In the genomic region with DNA sequence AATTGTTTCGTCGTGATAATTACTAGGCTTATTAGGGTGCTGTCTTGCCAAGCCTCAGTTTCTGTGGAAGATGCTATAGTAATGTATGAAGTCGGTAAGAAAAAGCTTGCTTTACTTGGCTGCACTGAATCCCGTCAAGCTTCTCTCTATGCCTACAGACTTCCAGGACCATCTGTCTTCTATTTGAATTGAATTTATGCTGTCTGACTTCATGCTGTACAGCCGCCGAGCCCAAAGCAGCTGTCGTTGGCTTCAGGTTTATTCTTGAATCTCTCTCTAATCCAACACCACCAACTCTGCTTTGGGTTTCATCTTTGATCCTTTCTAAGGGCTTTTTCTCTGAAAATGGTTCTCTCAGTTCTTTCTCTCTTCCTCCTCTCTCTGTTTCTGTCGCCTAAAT, we compare ENCODE assay signal across 13 mouse cellular contexts.
DNase-seq lines count a peak whose midpoint lies in the region; ATAC-seq and TF ChIP-seq lines count a peak whose summit lies in the region.
"Had no signal": no experiment of that assay in that cellular context is flagged by ENCODE, and none has a peak within 500 bp of the region (broad histone marks: within the 10 kb centered on the region; RNA-seq: fewer than 3 reads in every experiment).

No protein-coding gene starts in this region.

- H3K4me3 ChIP-seq in hindbrain, postnatal 0 days (ENCODE audit: low read length): no peak overlapping the region
- no peak overlapping the region for H3K4me3 ChIP-seq in hindbrain, embryonic 10.5 days
- no peak overlapping the region for H3K4me3 ChIP-seq in forebrain, postnatal 0 days (ENCODE audit: low read depth, low read length)
- no peak overlapping the region for H3K4me3 ChIP-seq in neural tube, embryonic 15.5 days (replicated peaks)
- H3K4me3 ChIP-seq: erythroblast, embryonic 14.5 days had no signal

- no peak for ATAC-seq in hindbrain, postnatal 0 days
- peak; percentile 94 for ATAC-seq in forebrain, postnatal 0 days
- no peak for ATAC-seq in neural tube, embryonic 15.5 days (ENCODE audit: low FRiP score)
- ATAC-seq: intestine, postnatal 0 days had no signal

- TF ChIP-seq CTCF in hindbrain, postnatal 0 days (IDR thresholded peaks at IDR 0.05; ENCODE audit: low read depth): no peak
- TF ChIP-seq CTCF in forebrain, postnatal 0 days (IDR thresholded peaks at IDR 0.05; ENCODE audit: low read depth): no peak

- no peak overlapping the region for H3K9ac ChIP-seq in hindbrain, postnatal 0 days (replicated peaks; ENCODE audit: low read length)
- H3K9ac ChIP-seq in forebrain, postnatal 0 days: no peak overlapping the region
- no peak overlapping the region for H3K9ac ChIP-seq in neural tube, embryonic 15.5 days (replicated peaks)

- H3K4me1 ChIP-seq in hindbrain, postnatal 0 days (ENCODE audit: insufficient read depth, low read length): no peaks in the 10 kb centered on the region
- no peaks in the 10 kb centered on the region for H3K4me1 ChIP-seq in hindbrain, embryonic 10.5 days (replicated peaks)
- H3K4me1 ChIP-seq in forebrain, postnatal 0 days (ENCODE audit: insufficient read depth): no peaks in the 10 kb centered on the region
- H3K4me1 ChIP-seq in neural tube, embryonic 15.5 days: 0 out of 2 replicates have a peak, but pooled peaks cover 1% of the 10 kb centered on the region

- no peaks in the 10 kb centered on the region for H3K27me3 ChIP-seq in hindbrain, postnatal 0 days (ENCODE audit: insufficient read depth, low read length)
- no peaks in the 10 kb centered on the region for H3K27me3 ChIP-seq in hindbrain, embryonic 10.5 days (ENCODE audit: insufficient read depth, poor library complexity, severe bottlenecking)
- H3K27me3 ChIP-seq in forebrain, postnatal 0 days (ENCODE audit: insufficient read depth, low read length): no peaks in the 10 kb centered on the region
- no peaks in the 10 kb centered on the region for H3K27me3 ChIP-seq in neural tube, embryonic 15.5 days (replicated peaks)

- no peaks in the 10 kb centered on the region for H3K9me3 ChIP-seq in hindbrain, postnatal 0 days (ENCODE audit: low read length)
- H3K9me3 ChIP-seq in hindbrain, embryonic 10.5 days: no peaks in the 10 kb centered on the region
- no peaks in the 10 kb centered on the region for H3K9me3 ChIP-seq in forebrain, postnatal 0 days (ENCODE audit: low read length)
- no peaks in the 10 kb centered on the region for H3K9me3 ChIP-seq in neural tube, embryonic 15.5 days (replicated peaks)

- H3K4me2 ChIP-seq in hindbrain, postnatal 0 days (ENCODE audit: low read depth, low read length): no peak overlapping the region
- H3K4me2 ChIP-seq in forebrain, postnatal 0 days (ENCODE audit: low read depth): no peak overlapping the region
- no peak overlapping the region for H3K4me2 ChIP-seq in neural tube, embryonic 15.5 days

- peak; percentile 53 for DNase-seq in hindbrain, postnatal 0 days (ENCODE audit: low spot score)
- no peak for DNase-seq in hindbrain, embryonic 10.5 days (ENCODE audit: low spot score)
- DNase-seq in forebrain, postnatal 0 days: peak; percentile 80
- peak; percentile 39 for DNase-seq in left cerebral cortex, adult 11 months (ENCODE audit: low spot score)
- DNase-seq in right cerebral cortex, postnatal 10 days (ENCODE audit: low spot score in 2 of 2): peak; percentile 68 to 86
- DNase-seq in adipocyte (ENCODE audit: low spot score): no peak
- no peak for DNase-seq in kidney, postnatal 36 days
- DNase-seq: adrenal gland, postnatal 36 days; heart, postnatal 4 days; lung, adult 18-20 months had no signal

- 68% methylated on average over 8 of the region's 8 CpGs for WGBS in hindbrain, postnatal 0 days
- WGBS in hindbrain, embryonic 10.5 days: 89% methylated on average over 8 of the region's 8 CpGs
- WGBS in forebrain, postnatal 0 days: 50% methylated on average over 8 of the region's 8 CpGs
- WGBS in neural tube, embryonic 15.5 days: 84% methylated on average over 8 of the region's 8 CpGs

- no peaks in the 10 kb centered on the region for H3K36me3 ChIP-seq in hindbrain, postnatal 0 days (ENCODE audit: insufficient read depth, low read length)
- H3K36me3 ChIP-seq in hindbrain, embryonic 10.5 days: no peaks in the 10 kb centered on the region
- H3K36me3 ChIP-seq in forebrain, postnatal 0 days (ENCODE audit: insufficient read depth): no peaks in the 10 kb centered on the region
- H3K36me3 ChIP-seq in neural tube, embryonic 15.5 days: no peaks in the 10 kb centered on the region

- no peak overlapping the region; the same call in 1 of the 2 replicates for H3K27ac ChIP-seq in hindbrain, postnatal 0 days
- no peak overlapping the region for H3K27ac ChIP-seq in hindbrain, embryonic 10.5 days
- H3K27ac ChIP-seq in forebrain, postnatal 0 days (ENCODE audit: low read depth, low read length): peak overlapping the region; percentile 64
- no peak overlapping the region for H3K27ac ChIP-seq in neural tube, embryonic 15.5 days (replicated peaks)

Comparison
In these comparisons a context has a peak if more than half of its experiments do, and no peak if none do; other contexts are left out.
1. DNase-seq: peak in hindbrain, postnatal 0 days (single experiment), forebrain, postnatal 0 days (single experiment), left cerebral cortex, adult 11 months (single experiment) and right cerebral cortex, postnatal 10 days (2 of 2); none in hindbrain, embryonic 10.5 days (single experiment), adipocyte (single experiment) and kidney, postnatal 36 days (0 of 2).